Mouse (Mus musculus) megakaryocyte, embryonic 14.5 days (primary cell): ENCODE measurements around the gene Twf2.

Experiments
- FLI1 ChIP-seq: IDR thresholded peaks from 2 replicates; pipeline ENCODE4 v1.6.1; 2012; ENCODE audit warnings: low read length, inconsistent platforms, mixed read lengths
- GATA1 ChIP-seq: IDR thresholded peaks from 3 replicates; pipeline ENCODE4 v1.6.1; 2012; ENCODE audit warnings: mixed read lengths, low read length, inconsistent platforms, borderline replicate concordance

- TF ChIP-seq GATA1 (no peak), FLI1 (no peak)
Observed at GRCm38 (mm10) chr9:106254001-106254400, 51.1 kb downstream of the Twf2 start.
